Mouse (Mus musculus): Measurements from ENCODE around the gene Rnf213.

GRCm38 (mm10) chr11:119355443-119356385 lies 37.2 kb upstream of the Rnf213 start, which contains the start of the genes Sgsh and Slc26a11:
- TF ChIP-seq POLR2A (IDR thresholded peaks at IDR 0.05; ENCODE audit: borderline replicate concordance, extremely low read depth, insufficient read depth, insufficient read length, poor library complexity, severe bottlenecking): no peak
- TF ChIP-seq CTCF (IDR thresholded peaks at IDR 0.05; ENCODE audit: borderline replicate concordance, extremely low read depth, insufficient read depth, insufficient read length): no peak
